Mouse (Mus musculus) heart, embryonic 14.5 days (tissue): ENCODE measurements around the gene Ankar. TPM values are rescaled to one million over a fixed set of nuclear protein-coding genes. Genes with fewer than 3 reads are reported as not detected.

Experiments used
- ATAC-seq: fragments of 200-750 bp; cut with Nextera tagmentation; 2 replicates; pipeline ENCODE4 v1.8.0; 2017; ENCODE audit warnings: low read depth, moderate TSS enrichment; ENCODE audit not compliant: insufficient number of reproducible peaks, insufficient read depth, low FRiP score
- H3K27ac ChIP-seq, 2 experiments: fragments of 200-500 bp in 1 of 2; fragments of 300-500 bp in 1 of 2; sonication (generic) in 1 of 2; replicated peaks in 1 of 2; 2 replicates each; pipeline ENCODE4 v1.5.1; 2012 to 2014; ENCODE audit warnings: low read depth in 2 of 2, low read length in 2 of 2, control low read depth in 1 of 2, mild to moderate bottlenecking in 1 of 2, mixed read lengths in 1 of 2; ENCODE audit not compliant: control insufficient read depth in 1 of 2, insufficient read depth in 1 of 2
- H3K27me3 ChIP-seq: fragments of 300-500 bp; sonication (generic); 2 replicates; pipeline ENCODE4 v1.6.1; 2014; ENCODE audit warnings: mild to moderate bottlenecking, low read length, control low read depth; ENCODE audit not compliant: control insufficient read depth, insufficient read depth
- H3K36me3 ChIP-seq: fragments of 300-500 bp; sonication (generic); 2 replicates; pipeline ENCODE4 v1.6.1; 2014; ENCODE audit warnings: mild to moderate bottlenecking, control low read depth, low read length, mixed read lengths; ENCODE audit not compliant: control insufficient read depth, insufficient read depth
- H3K4me1 ChIP-seq, 2 experiments: fragments of 200-500 bp in 1 of 2; fragments of 300-500 bp in 1 of 2; sonication (generic) in 1 of 2; 2 replicates each; pipeline ENCODE4 v1.6.1; 2012 to 2014; ENCODE audit warnings: low read length in 2 of 2, control low read depth in 1 of 2, mixed read lengths in 1 of 2; ENCODE audit not compliant: control insufficient read depth in 2 of 2, insufficient read depth in 2 of 2
- H3K4me2 ChIP-seq: fragments of 300-500 bp; sonication (generic); 2 replicates; pipeline ENCODE4 v1.6.1; 2014; ENCODE audit warnings: mild to moderate bottlenecking, low read length
- H3K4me3 ChIP-seq, 2 experiments: fragments of 200-500 bp in 1 of 2; fragments of 300-500 bp in 1 of 2; sonication (generic) in 1 of 2; 2 replicates each; pipeline ENCODE4 v1.5.1; 2012 to 2014; ENCODE audit warnings: low read length in 2 of 2, mild to moderate bottlenecking in 2 of 2, control low read depth in 1 of 2, low read depth in 1 of 2, moderate library complexity in 1 of 2; ENCODE audit not compliant: control insufficient read depth in 1 of 2, insufficient read depth in 1 of 2
- H3K9ac ChIP-seq: fragments of 300-500 bp; sonication (generic); 2 replicates; pipeline ENCODE4 v1.6.1; 2014; ENCODE audit warnings: mild to moderate bottlenecking, low read length
- H3K9me3 ChIP-seq: fragments of 300-500 bp; sonication (generic); 2 replicates; pipeline ENCODE4 v1.6.1; 2016; ENCODE audit warnings: low read length, control low read depth; ENCODE audit not compliant: control insufficient read depth
- WGBS: fragments of 180-500 bp; shearing (Covaris S2); extraction: QIAGEN DNeasy Blood & Tissue Kit; methylation state at CpG from one replicate; pipeline ENCODE4 v1.1.7; 2014; 5-methylcytosine and 5-hydroxymethylcytosine counted together
- polyA plus RNA-seq: library from polyadenylated mRNA; unstranded; fragments of >200 nt; fragmentation: Nextera tagmentation; extraction: Ambion mirVana; gene quantifications from 2 replicates; pipeline ENCODE4 v1.2.1, GENCODE M21; 2014

The Ankar gene
- polyA plus RNA-seq, 1 experiment from 2014 or later: not detected

DNA sequence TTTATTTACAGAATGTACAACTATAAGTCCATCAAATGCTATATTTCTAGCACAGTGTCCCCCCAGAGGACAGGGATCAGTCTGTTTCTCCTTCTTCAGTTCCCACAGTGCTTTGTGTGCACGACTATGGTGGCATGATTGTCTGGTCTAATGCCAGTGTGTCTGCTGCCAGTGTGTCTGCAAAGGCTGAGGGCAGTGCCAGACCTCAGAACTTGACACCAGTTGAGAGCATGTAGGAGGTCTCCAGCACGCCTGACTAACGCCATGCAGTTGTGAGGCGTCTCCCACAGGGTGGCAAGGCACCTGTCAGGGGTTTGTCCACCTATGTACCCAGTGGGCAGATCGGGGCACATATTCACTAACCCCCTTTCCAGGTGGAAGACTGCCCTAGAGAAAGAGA lies 99.6 kb downstream of the Ankar start:
- H3K9ac ChIP-seq: no peak overlapping the region
- no peaks in the 10 kb centered on the region for H3K9me3 ChIP-seq
- peaks cover 35 to 41% of the 10 kb centered on the region in 2 experiments for H3K4me1 ChIP-seq
- H3K4me2 ChIP-seq: no peak overlapping the region
- 91% methylated on average over 5 of the region's 5 CpGs for WGBS
- no peaks in the 10 kb centered on the region for H3K27me3 ChIP-seq
- no peak overlapping the region for H3K27ac ChIP-seq
- no peak for ATAC-seq
- H3K4me3 ChIP-seq: no peak overlapping the region
- peaks cover 65% of the 10 kb centered on the region for H3K36me3 ChIP-seq

DNA sequence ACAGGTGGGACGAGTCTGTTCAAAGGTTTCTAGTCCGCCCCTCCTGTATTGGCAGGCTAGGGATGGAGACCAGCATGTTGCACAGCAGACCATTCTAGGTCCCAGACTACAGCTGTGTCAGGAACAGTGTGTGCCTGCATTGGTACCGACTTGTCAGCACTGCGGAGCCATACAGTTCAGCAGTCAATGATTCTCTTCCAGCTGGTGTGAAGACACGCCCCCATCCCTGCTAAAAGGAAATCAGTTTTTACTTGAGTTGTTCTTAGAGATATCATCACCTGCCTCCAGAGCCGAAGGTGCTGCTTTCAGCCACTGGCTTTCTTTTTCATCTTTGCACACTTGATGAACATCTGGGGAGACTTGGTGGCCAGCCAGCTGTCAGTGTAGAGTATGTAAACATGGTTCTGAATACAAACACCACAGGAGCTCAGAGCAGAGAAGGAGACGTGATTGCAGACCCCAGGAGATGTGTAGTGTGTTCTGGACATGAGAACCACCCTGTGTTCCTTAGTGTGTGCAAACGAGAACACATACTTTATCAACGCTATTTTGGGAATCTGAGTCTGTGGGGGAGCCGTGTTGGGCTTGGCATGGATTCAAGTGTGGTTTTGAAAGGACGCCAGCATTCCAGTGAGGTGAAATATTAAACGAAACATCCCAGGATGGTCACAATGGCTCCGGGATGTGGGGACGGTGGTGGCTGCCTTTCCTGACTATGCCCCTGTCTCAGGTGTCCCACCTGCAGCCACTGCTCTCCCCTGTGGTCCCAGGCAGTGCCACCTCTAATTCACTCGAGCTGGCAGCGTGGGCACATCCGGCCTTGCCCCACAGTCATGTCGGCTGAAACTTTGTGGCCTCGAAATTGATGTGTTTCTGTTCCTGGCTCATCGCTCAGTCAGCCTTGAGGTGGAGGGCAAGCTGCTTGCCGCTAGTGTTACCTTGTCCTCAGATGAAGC lies 101.0 kb downstream of the Ankar start:
- H3K4me2 ChIP-seq: peak overlapping the region; percentile 45
- H3K4me1 ChIP-seq: peaks cover 35 to 41% of the 10 kb centered on the region in 2 experiments
- 0 out of 2 replicates have a peak overlapping the region, but pooled peaks have one; percentile 7 for H3K9ac ChIP-seq
- H3K36me3 ChIP-seq: peaks cover 71% of the 10 kb centered on the region
- H3K27ac ChIP-seq: peak overlapping the region; percentile 91 to 94
- H3K9me3 ChIP-seq: no peaks in the 10 kb centered on the region
- ATAC-seq: peak; percentile 68; the same call in 1 of the 2 replicates
- 38% methylated on average over 21 of the region's 21 CpGs for WGBS
- H3K4me3 ChIP-seq: no peak overlapping the region
- H3K27me3 ChIP-seq: no peaks in the 10 kb centered on the region

DNA sequence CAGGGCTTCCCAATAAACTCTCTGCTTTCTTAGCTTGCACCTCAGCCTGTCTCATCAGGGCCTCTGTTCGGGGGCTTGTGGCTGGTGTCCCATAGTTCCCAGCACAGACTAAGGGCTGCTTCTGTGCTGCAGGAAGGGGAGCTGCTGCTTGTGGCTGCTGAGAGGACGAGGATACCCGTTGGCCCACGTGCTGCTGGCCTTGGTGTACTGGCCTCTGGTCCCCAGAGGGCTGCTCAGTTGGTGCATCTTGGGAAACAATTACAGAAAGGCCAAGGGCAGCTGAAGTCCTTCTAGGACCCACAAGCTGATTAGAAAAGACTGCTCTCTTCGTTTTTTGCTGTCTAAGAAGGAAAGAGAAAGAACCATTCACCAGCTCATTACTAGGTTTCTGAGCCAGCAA lies 104.1 kb downstream of the Ankar start:
- Histone ChIP-seq H3K9ac (no peak overlapping the region), H3K4me2 (no peak overlapping the region), H3K4me3 (no peak overlapping the region), H3K27me3 (no peaks in the 10 kb centered on the region), H3K4me1 (peaks cover 37 to 42% of the 10 kb centered on the region in 2 experiments), H3K36me3 (peaks cover 73% of the 10 kb centered on the region), H3K9me3 (no peaks in the 10 kb centered on the region), H3K27ac (no peak overlapping the region)
- WGBS: 77% methylated on average over 5 of the region's 5 CpGs
- no peak for ATAC-seq

DNA sequence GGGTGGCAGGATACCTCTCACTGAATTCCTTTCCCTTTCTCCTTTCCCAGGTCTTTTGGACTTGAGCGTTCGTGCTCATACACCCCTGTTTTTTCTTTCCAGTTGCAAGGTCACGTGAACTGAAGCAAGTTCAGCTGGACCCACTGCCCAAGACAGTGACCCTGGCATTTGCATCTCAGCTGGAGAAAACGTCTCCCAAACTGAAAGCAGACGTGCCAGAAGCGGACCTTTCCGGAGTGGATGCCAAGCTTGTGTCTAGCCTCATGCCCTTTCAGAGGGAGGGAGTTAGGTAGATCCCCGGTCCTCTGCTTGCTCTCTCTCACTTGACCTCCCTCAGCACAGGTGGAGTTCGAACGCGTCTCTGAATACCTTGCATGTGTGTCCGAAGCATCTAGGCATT lies 104.7 kb downstream of the Ankar start:
- no peaks in the 10 kb centered on the region for H3K9me3 ChIP-seq
- H3K4me2 ChIP-seq: no peak overlapping the region
- ATAC-seq: no peak
- H3K4me1 ChIP-seq: peaks cover 33 to 36% of the 10 kb centered on the region in 2 experiments
- no peak overlapping the region for H3K27ac ChIP-seq
- H3K36me3 ChIP-seq: peaks cover 73% of the 10 kb centered on the region
- H3K4me3 ChIP-seq: no peak overlapping the region
- 94% methylated on average over 12 of the region's 12 CpGs for WGBS
- H3K27me3 ChIP-seq: no peaks in the 10 kb centered on the region
- H3K9ac ChIP-seq: no peak overlapping the region

DNA sequence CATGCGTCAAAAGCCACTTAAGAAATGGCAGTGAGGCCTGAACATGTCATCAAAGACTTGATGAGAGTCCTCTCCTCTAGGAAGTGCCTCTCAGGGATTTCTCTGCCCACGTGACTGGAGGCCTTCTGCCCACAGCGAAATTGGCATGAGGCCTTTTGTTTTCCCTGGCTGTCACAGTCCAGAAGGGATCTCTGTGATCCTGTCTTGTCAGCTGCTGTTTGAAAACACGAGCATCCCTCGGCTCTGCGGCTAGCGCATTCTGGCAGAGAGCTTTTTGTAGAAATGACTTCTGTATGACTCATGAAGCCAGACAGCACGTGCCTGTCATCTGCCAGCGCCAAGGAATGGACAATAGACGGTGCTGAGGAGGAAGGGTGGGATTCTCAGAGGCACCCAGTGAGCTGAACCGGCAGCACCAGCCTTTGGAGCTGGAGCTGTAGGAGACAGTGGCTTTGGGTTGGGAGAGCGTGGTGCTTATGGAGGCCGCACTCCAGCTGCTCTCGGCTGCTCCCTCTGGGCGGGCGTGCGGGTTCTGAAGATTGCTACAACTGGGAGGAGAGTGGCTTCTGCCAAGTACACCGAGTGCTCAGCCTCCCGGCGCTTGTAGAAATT lies 106.9 kb downstream of the Ankar start:
- peaks cover 14 to 15% of the 10 kb centered on the region in 2 experiments for H3K4me1 ChIP-seq
- peak; percentile 49; the same call in 1 of the 2 replicates for ATAC-seq
- whole genome bisulfite sequencing: 50% methylated on average over 20 of the region's 20 CpGs
- H3K36me3 ChIP-seq: peaks cover 81% of the 10 kb centered on the region
- H3K27me3 ChIP-seq: no peaks in the 10 kb centered on the region
- H3K4me3 ChIP-seq: no peak overlapping the region
- 0 out of 2 replicates have a peak overlapping the region, but pooled peaks have one; percentile 40 for H3K9ac ChIP-seq
- 0 out of 2 replicates have a peak overlapping the region, but pooled peaks have one; percentile 3 for H3K4me2 ChIP-seq
- H3K27ac ChIP-seq: peak overlapping the region; percentile 61 to 71
- no peaks in the 10 kb centered on the region for H3K9me3 ChIP-seq

Other genes with a start within 250 kb of the Ankar start
- 0.05 TPM in 1 of 2 replicates, not detected in the other for gene March4, start 163.6 kb downstream of the Ankar start, polyA plus RNA-seq
- 17.0 and 18.8 TPM in 2 replicates for gene Smarcal1, start 117.3 kb downstream of the Ankar start, polyA plus RNA-seq
- 1,232 and 1,383 TPM in 2 replicates for gene Rpl37a, start 10.7 kb upstream of the Ankar start, polyA plus RNA-seq
- gene Igfbp2, start 123.9 kb upstream of the Ankar start, polyA plus RNA-seq: 53.2 and 67.5 TPM in 2 replicates
- 64.3 and 90.1 TPM in 2 replicates for gene Igfbp5, start 174.3 kb upstream of the Ankar start, polyA plus RNA-seq